Mouse (Mus musculus): Measurements from ENCODE around the gene Olfr56. TPM values are rescaled to one million over a fixed set of nuclear protein-coding genes. Genes with fewer than 3 reads are reported as not detected.
"Not testable (repeated sequence)": the region's sequence is repeated elsewhere in the genome, so short reads cannot be mapped to it uniquely, and the experiment has no call there.

Gene Olfr56
- polyA plus RNA-seq (2016; fragmentation: Nextera tagmentation; extraction: Ambion mirVana), result not detected in 2 replicates

- not testable (repeated sequence) for H3K36me3 ChIP-seq; H3K27me3 ChIP-seq (ENCODE audit: insufficient read depth, poor library complexity, severe bottlenecking); DNase-seq (ENCODE audit: low spot score)
Measured at GRCm38 (mm10) chr11:48978240-48978939, at the start of gene Olfr56. Gene Olfr56 (plus strand): TSS chr11:48978889.

GRCm38 (mm10) chr11:48933422-48933821, 45.3 kb upstream of the Olfr56 start:
- H3K27me3 ChIP-seq (ENCODE audit: insufficient read depth, poor library complexity, severe bottlenecking); H3K4me3 ChIP-seq; DNase-seq (ENCODE audit: low spot score); H3K36me3 ChIP-seq; H3K9me3 ChIP-seq; H3K4me1 ChIP-seq (replicated peaks); H3K27ac ChIP-seq: not testable (repeated sequence)
- WGBS, result 90% methylated on average over 1 of the region's 1 CpGs

More at GRCm38 (mm10) chr11:48978240-48978939, at the start of gene Olfr56:
- H3K4me3 ChIP-seq; H3K9me3 ChIP-seq; H3K27ac ChIP-seq; H3K4me1 ChIP-seq (replicated peaks): not testable (repeated sequence)
- WGBS, result no CpG with 5 or more reads among the region's 1 CpGs

- DNase-seq (ENCODE audit: low spot score); H3K27me3 ChIP-seq (ENCODE audit: insufficient read depth, poor library complexity, severe bottlenecking); H3K4me3 ChIP-seq; H3K9me3 ChIP-seq; H3K36me3 ChIP-seq; H3K4me1 ChIP-seq (replicated peaks); H3K27ac ChIP-seq: not testable (repeated sequence)
- 86% methylated on average over 1 of the region's 1 CpGs for WGBS
Measured at GRCm38 (mm10) chr11:48933923-48934322, 44.8 kb upstream of the Olfr56 start.

- H3K4me1 ChIP-seq (replicated peaks); H3K4me3 ChIP-seq; DNase-seq (ENCODE audit: low spot score); H3K27me3 ChIP-seq (ENCODE audit: insufficient read depth, poor library complexity, severe bottlenecking); H3K27ac ChIP-seq; H3K9me3 ChIP-seq; H3K36me3 ChIP-seq: not testable (repeated sequence)
- no CpG with 5 or more reads among the region's 3 CpGs for WGBS
Measured at GRCm38 (mm10) chr11:48935291-48935690, 43.4 kb upstream of the Olfr56 start.

GRCm38 (mm10) chr11:48939286-48939685, 39.4 kb upstream of the Olfr56 start:
- H3K4me3 ChIP-seq; H3K9me3 ChIP-seq; H3K27ac ChIP-seq; H3K27me3 ChIP-seq (ENCODE audit: insufficient read depth, poor library complexity, severe bottlenecking); H3K4me1 ChIP-seq (replicated peaks); DNase-seq (ENCODE audit: low spot score); H3K36me3 ChIP-seq: not testable (repeated sequence)

GRCm38 (mm10) chr11:48946090-48946489, 32.6 kb upstream of the Olfr56 start, which contains the start of gene Psme2b:
Gene Psme2b (minus strand): TSS chr11:48946190.
- H3K27ac ChIP-seq; H3K4me1 ChIP-seq (replicated peaks); H3K36me3 ChIP-seq; DNase-seq (ENCODE audit: low spot score); H3K4me3 ChIP-seq; H3K9me3 ChIP-seq; H3K27me3 ChIP-seq (ENCODE audit: insufficient read depth, poor library complexity, severe bottlenecking): not testable (repeated sequence)
- WGBS, result 93% methylated on average over 6 of the region's 6 CpGs

DNA sequence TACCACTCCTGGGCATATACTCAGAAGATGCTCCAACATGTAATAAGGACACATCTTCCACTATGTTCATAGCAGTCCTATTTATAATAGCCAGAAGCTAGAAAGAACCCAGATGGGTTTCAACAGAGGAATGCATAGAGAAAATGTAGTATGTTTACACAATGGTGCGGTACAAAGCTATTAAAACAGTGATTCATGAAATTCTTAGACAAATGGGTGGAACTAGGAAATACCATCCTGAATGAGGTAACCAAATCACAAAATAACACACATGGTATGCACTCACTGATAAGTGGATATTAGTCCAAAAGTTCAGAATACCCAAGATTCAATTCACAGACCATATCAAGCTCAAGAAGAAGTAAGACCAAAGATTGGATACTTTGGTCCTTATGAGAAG, 4.0 kb upstream of the Olfr56 start:
- not testable (repeated sequence) for H3K9me3 ChIP-seq; H3K27me3 ChIP-seq (ENCODE audit: insufficient read depth, poor library complexity, severe bottlenecking); H3K4me1 ChIP-seq (replicated peaks); H3K36me3 ChIP-seq; H3K4me3 ChIP-seq; DNase-seq (ENCODE audit: low spot score); H3K27ac ChIP-seq
- WGBS, result no CpG with 5 or more reads among the region's 1 CpGs

DNA sequence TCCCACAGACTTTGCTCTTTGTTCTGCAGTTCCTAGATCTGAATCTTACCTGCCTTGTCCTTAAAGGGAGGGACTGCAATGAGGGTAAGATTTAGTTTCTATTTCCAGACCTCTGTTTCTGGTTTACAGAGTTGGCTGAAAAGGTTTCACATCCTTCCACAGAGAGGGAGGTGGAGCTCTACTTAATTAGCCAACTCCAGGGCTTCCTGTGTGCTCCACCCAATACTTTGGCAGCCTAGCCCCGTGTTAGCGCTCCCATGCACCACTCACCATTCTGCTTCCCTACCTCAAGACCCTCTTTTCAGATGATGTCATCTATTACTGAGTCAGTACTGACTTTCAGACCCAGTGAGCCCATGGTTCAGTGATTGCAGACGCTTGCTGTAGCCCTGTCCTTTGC, 562 bp downstream of the Olfr56 start, which contains the start of gene 9930111J21Rik1:
TSS of gene 9930111J21Rik1 (minus strand) at position 148 of the 400 bp plus-strand sequence.
- not testable (repeated sequence) for H3K27me3 ChIP-seq (ENCODE audit: insufficient read depth, poor library complexity, severe bottlenecking); H3K4me1 ChIP-seq (replicated peaks); H3K36me3 ChIP-seq; DNase-seq (ENCODE audit: low spot score); H3K4me3 ChIP-seq; H3K9me3 ChIP-seq; H3K27ac ChIP-seq
- no CpG with 5 or more reads among the region's 3 CpGs for WGBS

DNA sequence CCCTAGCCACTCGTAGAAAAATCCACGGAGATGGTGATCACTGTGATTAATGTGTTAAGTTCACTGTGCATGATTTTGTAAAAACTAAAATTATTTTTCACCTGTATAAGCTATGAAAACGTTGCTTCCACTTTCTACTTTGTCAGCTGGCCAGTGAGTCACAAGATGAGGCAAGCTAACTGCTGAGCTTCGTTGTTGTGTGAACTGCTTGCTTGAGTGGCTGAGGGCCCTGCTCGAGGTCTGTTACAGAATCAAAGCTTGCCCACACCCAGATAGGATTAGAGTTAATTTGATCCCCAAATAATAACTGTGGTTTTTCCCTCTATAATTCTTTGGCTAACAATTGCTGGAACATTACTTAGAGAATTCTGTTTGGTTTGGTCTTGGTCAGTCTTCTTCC, 1.4 kb downstream of the Olfr56 start:
- not testable (repeated sequence) for H3K27me3 ChIP-seq (ENCODE audit: insufficient read depth, poor library complexity, severe bottlenecking); H3K4me1 ChIP-seq (replicated peaks); H3K36me3 ChIP-seq; H3K9me3 ChIP-seq; DNase-seq (ENCODE audit: low spot score); H3K4me3 ChIP-seq; H3K27ac ChIP-seq
- WGBS, result no CpG with 5 or more reads among the region's 5 CpGs

DNA sequence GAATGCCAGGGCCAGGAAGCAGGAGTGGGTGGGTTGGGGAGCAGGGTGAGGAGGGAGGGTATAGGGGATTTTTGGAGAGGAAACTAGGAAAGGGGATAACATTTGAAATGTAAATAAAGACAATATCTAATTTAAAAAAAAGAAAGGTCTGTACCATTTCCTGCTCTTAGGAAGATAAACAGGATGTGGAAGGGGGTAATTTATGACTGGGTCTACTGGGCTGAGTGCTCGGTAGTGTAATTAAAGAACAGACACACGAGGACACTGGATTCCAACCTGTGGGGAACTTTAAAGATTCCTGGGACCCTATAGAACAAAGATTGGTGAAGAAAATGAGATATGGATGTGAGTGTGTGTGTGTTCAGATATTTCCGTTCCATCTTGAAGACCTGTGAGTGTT, 4.2 kb downstream of the Olfr56 start:
- not testable (repeated sequence) for DNase-seq (ENCODE audit: low spot score); H3K4me3 ChIP-seq; H3K4me1 ChIP-seq (replicated peaks); H3K27me3 ChIP-seq (ENCODE audit: insufficient read depth, poor library complexity, severe bottlenecking); H3K27ac ChIP-seq; H3K9me3 ChIP-seq; H3K36me3 ChIP-seq
- no CpG with 5 or more reads among the region's 3 CpGs for WGBS

GRCm38 (mm10) chr11:48988219-48988618, 9.5 kb downstream of the Olfr56 start:
- H3K27me3 ChIP-seq (ENCODE audit: insufficient read depth, poor library complexity, severe bottlenecking); H3K9me3 ChIP-seq; H3K36me3 ChIP-seq; H3K4me3 ChIP-seq; H3K4me1 ChIP-seq (replicated peaks); H3K27ac ChIP-seq; DNase-seq (ENCODE audit: low spot score): not testable (repeated sequence)
- WGBS, result 82% methylated on average over 2 of the region's 3 CpGs

DNA sequence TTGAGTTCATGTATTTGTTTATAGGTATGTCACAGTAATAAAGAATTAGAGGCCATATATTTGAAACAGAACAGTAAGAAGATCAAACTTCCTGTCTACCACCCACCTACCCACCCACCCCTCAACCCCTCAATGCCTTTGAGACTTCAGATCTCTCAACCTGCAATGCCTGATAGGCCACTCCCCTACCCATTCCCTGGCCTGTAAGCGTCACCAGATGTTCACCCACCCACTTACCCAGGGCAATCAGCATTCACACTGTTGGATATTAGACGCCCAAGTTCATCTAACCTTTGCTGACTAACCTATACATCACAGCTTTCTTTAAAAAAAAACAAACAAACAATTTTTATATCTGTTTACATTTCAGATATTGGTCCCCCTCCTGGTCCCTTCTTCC, 11.3 kb downstream of the Olfr56 start:
- not testable (repeated sequence) for H3K4me1 ChIP-seq (replicated peaks); H3K27ac ChIP-seq; H3K4me3 ChIP-seq; DNase-seq (ENCODE audit: low spot score); H3K9me3 ChIP-seq; H3K36me3 ChIP-seq; H3K27me3 ChIP-seq (ENCODE audit: insufficient read depth, poor library complexity, severe bottlenecking)
- WGBS, result 79% methylated on average over 2 of the region's 2 CpGs

DNA sequence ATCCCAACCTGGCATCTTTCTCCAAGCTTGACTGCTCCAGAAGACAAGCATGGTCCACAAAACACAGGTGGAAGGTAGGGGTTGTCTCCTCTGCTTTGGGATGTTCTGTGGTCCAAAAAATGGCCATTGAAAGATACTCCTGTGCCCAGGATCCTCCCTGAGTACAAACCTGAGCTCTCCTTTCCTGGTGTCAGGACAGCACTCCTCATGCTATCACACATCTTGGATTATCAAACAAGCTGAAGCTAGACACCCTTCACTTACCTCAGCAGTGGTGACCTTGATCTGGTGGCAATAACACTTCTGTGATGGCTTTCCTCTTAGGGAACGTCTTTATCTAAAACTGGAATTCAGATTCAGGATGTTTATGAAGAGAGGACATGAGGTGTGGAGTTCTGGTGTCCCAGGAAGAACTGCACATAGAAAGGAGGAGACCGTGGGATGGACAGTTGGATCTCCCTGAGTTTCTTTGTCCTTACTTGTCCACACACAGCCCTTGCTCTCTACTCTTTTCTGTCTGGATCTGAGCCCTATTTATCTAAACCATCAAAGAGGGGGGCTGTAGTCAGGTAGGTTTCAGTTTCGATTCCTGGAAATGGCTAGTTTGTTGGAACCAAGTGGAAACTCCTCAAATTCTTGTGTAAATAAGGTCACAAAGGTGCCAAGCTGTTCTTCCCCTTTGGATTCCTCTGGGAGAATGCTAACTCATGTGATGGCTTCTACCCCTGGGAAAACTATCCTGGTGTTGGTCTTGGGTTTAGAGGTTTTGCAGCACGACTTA, 13.2 kb downstream of the Olfr56 start, which contains the start of gene Gm12185:
TSS of gene Gm12185 (minus strand) at position 487 of the 781 bp plus-strand sequence.
- not testable (repeated sequence) for H3K27ac ChIP-seq; DNase-seq (ENCODE audit: low spot score); H3K4me3 ChIP-seq; H3K27me3 ChIP-seq (ENCODE audit: insufficient read depth, poor library complexity, severe bottlenecking); H3K9me3 ChIP-seq; H3K36me3 ChIP-seq; H3K4me1 ChIP-seq (replicated peaks)
- WGBS, result 75% methylated on average over 4 of the region's 4 CpGs
